Comparison of ENCODE assay signal across 8 mouse cellular contexts in genomic region chr14:47208564-47209493, GRCm38 (mm10).
"Had no signal": no experiment of that assay in that cellular context is flagged by ENCODE, and none has a peak within 500 bp of the region (broad histone marks: within the 10 kb centered on the region; RNA-seq: fewer than 3 reads in every experiment).

No protein-coding gene starts in this region.

- H3K4me3 ChIP-seq: kidney, embryonic 15.5 days; limb, embryonic 15.5 days; liver, embryonic 13.5 days; midbrain, embryonic 13.5 days had no signal

- H3K9me3 ChIP-seq: kidney, embryonic 15.5 days; limb, embryonic 15.5 days; liver, embryonic 13.5 days; midbrain, embryonic 13.5 days had no signal

- H3K27me3 ChIP-seq: kidney, embryonic 15.5 days; limb, embryonic 15.5 days; midbrain, embryonic 13.5 days had no signal

- H3K36me3 ChIP-seq: kidney, embryonic 15.5 days; limb, embryonic 15.5 days; liver, embryonic 13.5 days; midbrain, embryonic 13.5 days had no signal

- H3K9ac ChIP-seq: kidney, embryonic 15.5 days; limb, embryonic 15.5 days; liver, embryonic 13.5 days; midbrain, embryonic 13.5 days had no signal

- DNase-seq: kidney, adult 2 months; kidney, postnatal 14 days; liver, embryonic 13.5 days; right cerebral cortex, postnatal 14 days; thymus, postnatal 36 days had no signal

- H3K4me1 ChIP-seq: kidney, embryonic 15.5 days; limb, embryonic 15.5 days; midbrain, embryonic 13.5 days had no signal

- H3K4me2 ChIP-seq: kidney, embryonic 15.5 days; limb, embryonic 15.5 days; liver, embryonic 13.5 days; midbrain, embryonic 13.5 days had no signal

- H3K27ac ChIP-seq: kidney, embryonic 15.5 days; limb, embryonic 15.5 days; liver, embryonic 13.5 days; midbrain, embryonic 13.5 days had no signal

- ATAC-seq: midbrain, embryonic 13.5 days had no signal
